Mouse (Mus musculus): ENCODE results near the gene Gm6020. TPM values are rescaled to one million over a fixed set of nuclear protein-coding genes. Genes with fewer than 3 reads are reported as not detected.
A peak's percentile ranks its signal among the peaks of the same experiment; 100 is the strongest.
"Not testable (repeated sequence)": the region's sequence is repeated elsewhere in the genome, so short reads cannot be mapped to it uniquely, and the experiment has no call there.

Gene Gm6020
- total and polyA plus RNA-seq, 3 experiments, result not detected

- Histone ChIP-seq H3K36me3 (replicated peaks) (no peaks in the 10 kb centered on the region), H3K4me1 (ENCODE audit: insufficient read depth, low read depth, low read length) (no peaks in the 10 kb centered on the region), H3K9me3 (replicated peaks) (no peaks in the 10 kb centered on the region), H3K4me3 (ENCODE audit: low read depth, low read length) (no peak within 1 kb of the TSS), H3K27me3 (ENCODE audit: insufficient read depth, low read length) (no peaks in the 10 kb centered on the region)
- DNase-seq (ENCODE audit: low spot score) (no peak), ATAC-seq (ENCODE audit: extremely low read depth, insufficient number of reproducible peaks, low FRiP score, poor library complexity, severe bottlenecking) (no peak)
- TF ChIP-seq POLR2AphosphoS5 (IDR thresholded peaks at IDR 0.05; ENCODE audit: insufficient replicate concordance, low read depth, low read length), result no peak
- TF ChIP-seq GATA1 (IDR thresholded peaks at IDR 0.05; ENCODE audit: borderline replicate concordance, low read length), result no peak
- TF ChIP-seq TAL1 (conservative IDR thresholded peaks at IDR 0.05; ENCODE audit: low read depth, low read length), result no peak
- TF ChIP-seq GATA2 (IDR thresholded peaks at IDR 0.05; ENCODE audit: borderline replicate concordance, low read depth, low read length), result no peak
- TF ChIP-seq CTCF (IDR thresholded peaks at IDR 0.05; ENCODE audit: low read depth, low read length), result no peak
Measured at GRCm38 (mm10) chr19:61175756-61176324, 7.8 kb upstream of the Gm6020 start, which contains the start of gene Gm7102. Gene Gm7102 (minus strand): TSS chr19:61176309.

DNA sequence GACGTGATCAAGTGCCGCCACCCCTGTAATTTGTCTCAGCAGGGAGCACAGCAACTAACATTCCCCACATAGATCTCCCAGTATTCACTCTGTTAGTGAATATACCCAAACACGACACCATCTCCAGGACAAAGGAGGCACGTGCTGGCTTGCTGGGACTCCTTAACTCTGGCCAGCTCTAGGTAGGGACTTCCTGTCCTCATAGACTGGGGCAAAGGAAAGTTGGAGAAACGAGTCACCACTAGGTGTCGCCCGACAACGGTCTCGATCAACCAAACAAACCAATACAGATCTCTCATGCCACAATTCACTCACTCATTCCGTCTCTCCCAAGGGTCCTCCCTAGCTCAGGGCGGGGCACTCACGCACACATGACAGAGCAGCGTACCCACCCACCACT is 15.6 kb downstream of the Gm6020 start:
- Histone ChIP-seq H3K9me3 (replicated peaks) (no peaks in the 10 kb centered on the region), H3K27me3 (ENCODE audit: insufficient read depth, low read length) (peaks cover 3% of the 10 kb centered on the region; the same call in 1 of the 2 replicates), H3K4me3 (ENCODE audit: low read depth, low read length) (no peak overlapping the region), H3K36me3 (replicated peaks) (no peaks in the 10 kb centered on the region), H3K4me1 (ENCODE audit: insufficient read depth, low read depth, low read length) (peaks cover 8% of the 10 kb centered on the region)
- ATAC-seq (ENCODE audit: extremely low read depth, insufficient number of reproducible peaks, low FRiP score, poor library complexity, severe bottlenecking) (no peak), DNase-seq (ENCODE audit: low spot score) (peak; percentile 77)
- TF ChIP-seq GATA2 (IDR thresholded peaks at IDR 0.05; ENCODE audit: borderline replicate concordance, low read depth, low read length) (no peak), TAL1 (conservative IDR thresholded peaks at IDR 0.05; ENCODE audit: low read depth, low read length) (no peak), CTCF (IDR thresholded peaks at IDR 0.05; ENCODE audit: low read depth, low read length) (no peak), GATA1 (IDR thresholded peaks at IDR 0.05; ENCODE audit: borderline replicate concordance, low read length) (no peak), POLR2AphosphoS5 (IDR thresholded peaks at IDR 0.05; ENCODE audit: insufficient replicate concordance, low read depth, low read length) (no peak)

GRCm38 (mm10) chr19:61199836-61200235 is 16.1 kb downstream of the Gm6020 start:
- no peak for DNase-seq (ENCODE audit: low spot score)
- Histone ChIP-seq H3K4me3 (ENCODE audit: low read depth, low read length) (no peak overlapping the region), H3K9me3 (replicated peaks) (no peaks in the 10 kb centered on the region), H3K4me1 (ENCODE audit: insufficient read depth, low read depth, low read length) (peaks cover 8% of the 10 kb centered on the region), H3K36me3 (replicated peaks) (no peaks in the 10 kb centered on the region), H3K27me3 (ENCODE audit: insufficient read depth, low read length) (peaks cover 2% of the 10 kb centered on the region; the same call in 1 of the 2 replicates)
- no peak for TF ChIP-seq POLR2AphosphoS5 (IDR thresholded peaks at IDR 0.05; ENCODE audit: insufficient replicate concordance, low read depth, low read length)
- TF ChIP-seq TAL1 (conservative IDR thresholded peaks at IDR 0.05; ENCODE audit: low read depth, low read length), result no peak
- TF ChIP-seq GATA1 (IDR thresholded peaks at IDR 0.05; ENCODE audit: borderline replicate concordance, low read length), result no peak
- TF ChIP-seq GATA2 (IDR thresholded peaks at IDR 0.05; ENCODE audit: borderline replicate concordance, low read depth, low read length), result no peak
- TF ChIP-seq CTCF (IDR thresholded peaks at IDR 0.05; ENCODE audit: low read depth, low read length), result no peak
- no peak for ATAC-seq (ENCODE audit: extremely low read depth, insufficient number of reproducible peaks, low FRiP score, poor library complexity, severe bottlenecking)

DNA sequence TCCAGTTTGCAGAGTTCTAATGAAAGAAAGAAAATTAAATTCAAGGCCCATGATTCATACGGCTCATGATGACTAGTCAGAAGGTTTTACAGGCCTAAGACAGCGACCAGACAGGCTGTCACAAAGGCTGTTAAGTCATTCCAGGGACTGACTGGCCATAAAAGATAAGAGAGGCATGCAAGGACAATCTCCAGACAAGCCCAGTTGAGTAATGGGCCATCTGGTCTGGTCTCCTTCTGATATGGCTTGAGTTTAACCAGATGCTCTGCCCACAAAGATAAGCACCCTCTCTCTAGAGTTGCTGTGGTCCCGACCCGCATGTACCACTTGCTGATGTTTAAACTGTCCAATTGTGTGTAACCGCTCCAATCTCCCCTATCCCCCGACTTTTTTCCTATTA is 23.8 kb downstream of the Gm6020 start:
- not testable (repeated sequence) for H3K27me3 ChIP-seq (ENCODE audit: insufficient read depth, low read length); H3K4me3 ChIP-seq (ENCODE audit: low read depth, low read length); H3K4me1 ChIP-seq (ENCODE audit: insufficient read depth, low read depth, low read length); DNase-seq (ENCODE audit: low spot score); H3K36me3 ChIP-seq (replicated peaks)
- peak; percentile 63 for TF ChIP-seq TAL1 (conservative IDR thresholded peaks at IDR 0.05; ENCODE audit: low read depth, low read length)
- peak; percentile 60 for ATAC-seq (ENCODE audit: extremely low read depth, insufficient number of reproducible peaks, low FRiP score, poor library complexity, severe bottlenecking)
- H3K9me3 ChIP-seq (replicated peaks), result peaks cover 10% of the 10 kb centered on the region

DNA sequence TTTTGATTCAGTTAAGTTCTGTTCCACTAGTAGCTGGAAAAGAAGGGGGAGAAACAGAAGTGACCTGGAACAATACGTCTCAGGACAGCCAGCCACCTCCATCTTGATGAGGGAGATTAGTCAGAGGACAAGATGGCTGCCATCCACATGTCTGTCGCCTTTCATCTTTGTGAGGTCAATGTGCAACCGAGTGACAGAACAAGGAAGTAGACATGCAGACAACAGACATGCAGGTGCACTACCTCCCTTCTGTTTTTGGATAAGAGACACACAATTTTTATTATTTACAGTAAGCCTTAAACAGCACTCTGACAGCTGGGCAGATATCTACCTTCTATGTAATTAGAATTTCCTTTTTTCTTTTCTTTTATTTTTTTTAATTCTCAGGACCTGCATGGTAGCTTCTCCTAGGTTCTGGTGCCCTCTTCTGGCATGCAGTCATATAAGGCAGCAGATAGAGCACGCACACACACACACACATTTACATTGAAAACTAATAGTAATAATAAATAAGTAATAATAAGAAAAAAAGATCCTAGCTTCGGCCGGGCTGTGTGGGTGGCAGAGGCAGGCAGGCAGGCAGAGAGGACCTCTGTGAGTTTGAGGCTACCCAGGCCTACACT is 40.1 kb downstream of the Gm6020 start:
- Histone ChIP-seq H3K4me3 (ENCODE audit: low read depth, low read length) (no peak overlapping the region), H3K9me3 (replicated peaks) (peaks cover 5% of the 10 kb centered on the region), H3K36me3 (replicated peaks) (peaks cover 18% of the 10 kb centered on the region), H3K4me1 (ENCODE audit: insufficient read depth, low read depth, low read length) (peaks cover 19% of the 10 kb centered on the region), H3K27me3 (ENCODE audit: insufficient read depth, low read length) (peaks cover 6% of the 10 kb centered on the region; the same call in 1 of the 2 replicates)
- TF ChIP-seq TAL1 (conservative IDR thresholded peaks at IDR 0.05; ENCODE audit: low read depth, low read length) (no peak), CTCF (IDR thresholded peaks at IDR 0.05; ENCODE audit: low read depth, low read length) (no peak), GATA2 (IDR thresholded peaks at IDR 0.05; ENCODE audit: borderline replicate concordance, low read depth, low read length) (no peak), GATA1 (IDR thresholded peaks at IDR 0.05; ENCODE audit: borderline replicate concordance, low read length) (no peak), POLR2AphosphoS5 (IDR thresholded peaks at IDR 0.05; ENCODE audit: insufficient replicate concordance, low read depth, low read length) (no peak)
- DNase-seq (ENCODE audit: low spot score), result no peak
- no peak for ATAC-seq (ENCODE audit: extremely low read depth, insufficient number of reproducible peaks, low FRiP score, poor library complexity, severe bottlenecking)

- peaks cover 5% of the 10 kb centered on the region for H3K9me3 ChIP-seq (replicated peaks)
- peaks cover 19% of the 10 kb centered on the region for H3K4me1 ChIP-seq (ENCODE audit: insufficient read depth, low read depth, low read length)
- peaks cover 7% of the 10 kb centered on the region; the same call in 1 of the 2 replicates for H3K27me3 ChIP-seq (ENCODE audit: insufficient read depth, low read length)
- no peak for DNase-seq (ENCODE audit: low spot score)
- peaks cover 18% of the 10 kb centered on the region for H3K36me3 ChIP-seq (replicated peaks)
- no peak for ATAC-seq (ENCODE audit: extremely low read depth, insufficient number of reproducible peaks, low FRiP score, poor library complexity, severe bottlenecking)
- H3K4me3 ChIP-seq (ENCODE audit: low read depth, low read length), result peak overlapping the region; percentile 14; the same call in 1 of the 2 replicates
- no peak for TF ChIP-seq CTCF (IDR thresholded peaks at IDR 0.05; ENCODE audit: low read depth, low read length)
- no peak for TF ChIP-seq GATA2 (IDR thresholded peaks at IDR 0.05; ENCODE audit: borderline replicate concordance, low read depth, low read length)
Measured at GRCm38 (mm10) chr19:61224678-61225525, 41.2 kb downstream of the Gm6020 start.
